Mouse (Mus musculus) ES-E14 (cell line): ENCODE measurements around the gene Hsdl2. TPM values are rescaled to one million over a fixed set of nuclear protein-coding genes. Genes with fewer than 3 reads are reported as not detected.

Source experiments
- DNase-seq: peaks from one replicate; pipeline ENCODE4 v3.0.0-alpha.2; 2013; ENCODE audit warnings: low read depth, low spot score
- H3K27ac ChIP-seq: 2 replicates; pipeline ENCODE4 v1.5.1; 2012; ENCODE audit warnings: low read depth, mild to moderate bottlenecking, low read length, moderate library complexity, mixed read lengths; ENCODE audit not compliant: poor library complexity, insufficient read depth, severe bottlenecking
- H3K36me3 ChIP-seq: 2 replicates; pipeline ENCODE4 v1.6.1; 2012; ENCODE audit warnings: mild to moderate bottlenecking, low read length, moderate library complexity, mixed read lengths; ENCODE audit not compliant: control insufficient read depth, poor library complexity, insufficient read depth, severe bottlenecking
- H3K4me1 ChIP-seq, 2 experiments: fragments of 150-350 bp in 1 of 2; sonication (generic) in 1 of 2; 2 replicates each; pipeline ENCODE4 v1.6.1; 2012; ENCODE audit warnings: low read length in 2 of 2, mild to moderate bottlenecking in 1 of 2, mixed read lengths in 1 of 2; ENCODE audit not compliant: control insufficient read depth in 2 of 2, insufficient read depth in 2 of 2, poor library complexity in 1 of 2
- H3K4me3 ChIP-seq, 2 experiments: fragments of 150-350 bp in 1 of 2; sonication (generic) in 1 of 2; 2 replicates each; pipeline ENCODE4 v1.5.1; 2012; ENCODE audit warnings: low read length in 2 of 2, low read depth in 1 of 2, mild to moderate bottlenecking in 1 of 2, mixed read lengths in 1 of 2; ENCODE audit not compliant: insufficient read depth in 1 of 2, poor library complexity in 1 of 2, severe bottlenecking in 1 of 2
- H3K9ac ChIP-seq: 2 replicates; pipeline ENCODE4 v1.6.1; 2012; ENCODE audit warnings: low read depth, mild to moderate bottlenecking, low read length, mixed read lengths; ENCODE audit not compliant: poor library complexity, insufficient read depth, severe bottlenecking
- H3K9me3 ChIP-seq: fragments of 150-350 bp; sonication (generic); 2 replicates; pipeline ENCODE4 v1.6.1; 2012; ENCODE audit warnings: low read depth, mild to moderate bottlenecking, low read length; ENCODE audit not compliant: control insufficient read depth, insufficient read depth
- CHD2 ChIP-seq: IDR thresholded peaks from 2 replicates; pipeline ENCODE4 v1.6.1; 2014; ENCODE audit warnings: mild to moderate bottlenecking, low read depth, low read length, inconsistent platforms
- HCFC1 ChIP-seq: IDR thresholded peaks from 2 replicates; pipeline ENCODE4 v1.6.1; 2012; ENCODE audit warnings: low read length, inconsistent platforms, borderline replicate concordance; ENCODE audit not compliant: insufficient read depth
- MAFK ChIP-seq: IDR thresholded peaks from 2 replicates; pipeline ENCODE4 v1.6.1; 2014; ENCODE audit warnings: mild to moderate bottlenecking, low read depth, low read length, inconsistent platforms; ENCODE audit not compliant: insufficient read depth
- ZC3H11A ChIP-seq: IDR thresholded peaks from 2 replicates; pipeline ENCODE4 v1.6.1; 2012; ENCODE audit warnings: low read depth, mild to moderate bottlenecking, inconsistent platforms, low read length, borderline replicate concordance
- ZNF384 ChIP-seq: IDR thresholded peaks from 2 replicates; pipeline ENCODE4 v1.6.1; 2012; ENCODE audit warnings: low read depth, low read length, inconsistent platforms
- in situ Hi-C, 2 experiments: fragments of 600-800 bp; cut with MboI; formaldehyde crosslinking; loops; one replicate each; pipeline ENCODE4 v1.15.1; 2025; ENCODE audit warnings: low sequenced_read_pairs in 2 of 2, inconsistent platforms in 1 of 2; ENCODE audit not compliant: unreplicated experiment in 2 of 2
- total RNA-seq: library from RNA; depleted of rRNA; stranded (reverse); fragments of 300-350 nt; gene quantifications from 2 replicates; pipeline ENCODE4 v1.2.3, GENCODE M21; 2012

Gene Hsdl2
- total RNA-seq, 1 experiment: 7.1 TPM

- Histone ChIP-seq H3K27ac (no peak overlapping the region), H3K9ac (no peak overlapping the region), H3K4me1 (peaks cover 0 to 6% of the 10 kb centered on the region in 2 experiments; a peak in 2 of 4 replicates), H3K9me3 (no peaks in the 10 kb centered on the region), H3K36me3 (no peaks in the 10 kb centered on the region), H3K4me3 (no peak overlapping the region)
- DNase-seq: no peak
- TF ChIP-seq ZNF384 (no peak), CHD2 (no peak), MAFK (no peak), HCFC1 (no peak), ZC3H11A (no peak)
- in situ Hi-C loops: no loop called here
Measured at GRCm38 (mm10) chr4:59640720-59641119, 59.4 kb downstream of the Hsdl2 start.

- no peak overlapping the region for H3K27ac ChIP-seq
- H3K9ac ChIP-seq: no peak overlapping the region
- no peak overlapping the region for H3K4me3 ChIP-seq
- in situ Hi-C loops: no loop called here
- H3K9me3 ChIP-seq: no peaks in the 10 kb centered on the region
- H3K4me1 ChIP-seq: peaks cover 0 to 6% of the 10 kb centered on the region in 2 experiments; a peak in 1 of 4 replicates
- TF ChIP-seq ZNF384 (no peak), ZC3H11A (no peak)
- DNase-seq: no peak
- H3K36me3 ChIP-seq: no peaks in the 10 kb centered on the region
Measured at GRCm38 (mm10) chr4:59642039-59642438, 60.7 kb downstream of the Hsdl2 start.

- H3K4me3 ChIP-seq: no peak overlapping the region
- peaks cover 0 to 4% of the 10 kb centered on the region in 2 experiments; a peak in 1 of 4 replicates for H3K4me1 ChIP-seq
- TF ChIP-seq ZNF384 (no peak), CHD2 (no peak), MAFK (no peak), HCFC1 (no peak), ZC3H11A (no peak)
- no peaks in the 10 kb centered on the region for H3K9me3 ChIP-seq
- H3K9ac ChIP-seq: no peak overlapping the region
- no peak for DNase-seq
- no peak overlapping the region for H3K27ac ChIP-seq
- no peaks in the 10 kb centered on the region for H3K36me3 ChIP-seq
- in situ Hi-C loops: no loop called here
Measured at GRCm38 (mm10) chr4:59642657-59643056, 61.3 kb downstream of the Hsdl2 start.

- peaks cover 0 to 2% of the 10 kb centered on the region in 2 experiments; a peak in 1 of 4 replicates for H3K4me1 ChIP-seq
- no peak overlapping the region for H3K27ac ChIP-seq
- H3K36me3 ChIP-seq: no peaks in the 10 kb centered on the region
- in situ Hi-C loops: no loop called here
- no peaks in the 10 kb centered on the region for H3K9me3 ChIP-seq
- H3K9ac ChIP-seq: no peak overlapping the region
- no peak overlapping the region for H3K4me3 ChIP-seq
- TF ChIP-seq HCFC1: no peak
- TF ChIP-seq ZC3H11A: no peak
- no peak for TF ChIP-seq MAFK
- TF ChIP-seq CHD2: no peak
- no peak for TF ChIP-seq ZNF384
- DNase-seq: no peak
Measured at GRCm38 (mm10) chr4:59644431-59644830, 63.1 kb downstream of the Hsdl2 start.

GRCm38 (mm10) chr4:59644992-59645391 is 63.6 kb downstream of the Hsdl2 start:
- Histone ChIP-seq H3K9ac (no peak overlapping the region), H3K4me1 (peaks cover 0 to 2% of the 10 kb centered on the region in 2 experiments; a peak in 1 of 4 replicates), H3K4me3 (no peak overlapping the region), H3K36me3 (no peaks in the 10 kb centered on the region), H3K27ac (no peak overlapping the region), H3K9me3 (no peaks in the 10 kb centered on the region)
- DNase-seq: no peak
- in situ Hi-C loops: no loop called here
- no peak for TF ChIP-seq ZC3H11A
- TF ChIP-seq CHD2: no peak
- TF ChIP-seq ZNF384: no peak
- no peak for TF ChIP-seq HCFC1
- TF ChIP-seq MAFK: no peak
